Mouse (Mus musculus): ENCODE measurements around the gene Ptcra.
"Not testable (repeated sequence)": the region's sequence is repeated elsewhere in the genome, so short reads cannot be mapped to it uniquely, and the experiment has no call there.

Ptcra gene

DNA sequence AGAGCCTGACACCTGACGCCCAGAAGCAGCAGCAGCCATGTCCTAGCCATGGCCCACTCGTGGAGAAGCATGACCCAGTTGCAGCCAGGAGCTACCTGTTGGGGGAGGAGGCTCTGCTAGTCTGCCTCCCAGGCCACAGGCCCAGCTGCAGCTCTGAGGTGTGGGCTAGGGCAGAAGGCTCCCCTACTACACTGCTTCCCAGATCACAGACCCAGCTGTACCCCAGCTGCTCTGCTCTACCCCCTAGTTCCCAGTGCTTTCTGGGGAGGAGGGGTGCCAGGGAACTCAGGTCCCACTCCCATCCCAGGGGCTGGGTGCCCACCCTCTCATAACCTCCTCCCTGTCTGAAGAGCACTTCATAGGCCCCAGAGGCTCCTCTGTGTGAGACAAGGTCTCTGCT, at the start of gene Ptcra:
Ptcra (minus strand) TSS at position 169 of the 400 bp plus-strand sequence.
- no peak for DNase-seq (ENCODE audit: low spot score)

DNA sequence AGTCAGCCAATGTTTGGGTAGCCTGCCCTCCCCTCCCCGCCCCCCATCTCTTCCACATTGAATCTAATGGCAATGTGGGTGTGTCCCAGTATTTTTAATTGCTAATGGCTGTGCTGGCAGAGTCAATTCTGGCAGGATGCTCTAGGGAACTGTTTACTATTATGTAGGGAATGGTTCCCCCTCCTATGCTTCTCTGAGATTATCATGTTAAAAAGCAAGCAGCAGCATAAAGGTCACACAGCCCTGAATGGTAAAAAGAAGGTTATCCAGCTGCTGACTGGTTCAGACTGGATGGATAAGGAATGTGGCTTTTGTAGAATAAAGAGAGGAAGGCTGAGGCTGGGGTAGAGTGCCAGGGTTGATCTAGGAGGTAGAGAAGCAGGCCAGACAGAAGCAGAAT, 48.9 kb upstream of the Ptcra start:
- no peak for DNase-seq (ENCODE audit: low spot score)

DNA sequence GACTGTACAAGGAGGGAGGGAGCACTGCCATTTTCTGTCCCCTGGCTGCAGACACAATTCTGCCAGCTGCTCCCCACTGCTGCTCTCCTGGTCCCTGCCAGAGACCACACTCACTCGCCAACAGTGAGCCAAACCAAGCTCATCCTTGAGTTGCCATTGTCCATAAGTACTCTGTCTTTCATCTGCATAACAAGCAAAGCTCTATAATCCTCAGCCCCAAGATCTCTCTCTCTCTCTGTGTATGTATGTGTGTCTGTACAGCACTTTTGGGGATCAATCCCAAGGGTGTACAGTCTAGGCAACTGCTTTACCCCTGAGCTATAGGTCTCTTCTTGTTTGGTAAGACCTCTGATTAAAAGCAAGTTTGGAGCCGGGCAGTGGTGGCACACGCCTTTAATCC, 47.2 kb upstream of the Ptcra start:
- no peak for DNase-seq (ENCODE audit: low spot score)

DNA sequence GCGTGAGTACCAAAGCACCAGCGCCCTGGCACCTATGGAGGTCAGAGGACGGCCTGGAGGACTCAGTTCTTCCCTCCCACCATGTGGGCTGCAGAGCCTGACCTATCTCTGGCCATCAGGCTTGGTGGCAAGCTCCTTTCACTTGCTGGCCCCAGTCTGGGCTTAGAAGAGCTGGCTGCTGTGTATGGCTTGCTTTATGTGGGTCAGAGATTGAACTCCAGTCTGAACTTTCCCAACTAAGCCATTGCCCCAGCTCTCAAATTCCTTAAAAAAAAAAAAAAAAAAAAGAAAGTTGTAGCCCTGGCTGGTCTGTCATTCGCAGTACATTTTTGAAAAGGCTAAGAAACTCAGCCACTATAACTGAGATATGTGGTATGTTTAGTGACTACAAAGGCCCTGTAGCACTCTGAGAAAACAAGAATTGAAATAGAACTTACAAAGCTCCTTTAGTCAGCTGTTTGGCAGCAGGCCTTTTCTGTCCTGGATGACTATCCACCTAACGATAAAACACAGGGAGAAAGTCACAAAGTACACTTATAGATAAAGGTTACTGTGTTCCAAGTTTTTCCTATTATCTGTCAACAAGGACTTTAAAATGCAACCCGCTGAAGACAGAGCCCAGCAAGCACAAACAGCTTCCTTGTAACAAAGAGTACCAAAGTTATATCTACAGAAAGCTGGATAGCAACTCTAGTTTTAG, 45.8 kb upstream of the Ptcra start:
- no peak for DNase-seq (ENCODE audit: low spot score)

DNA sequence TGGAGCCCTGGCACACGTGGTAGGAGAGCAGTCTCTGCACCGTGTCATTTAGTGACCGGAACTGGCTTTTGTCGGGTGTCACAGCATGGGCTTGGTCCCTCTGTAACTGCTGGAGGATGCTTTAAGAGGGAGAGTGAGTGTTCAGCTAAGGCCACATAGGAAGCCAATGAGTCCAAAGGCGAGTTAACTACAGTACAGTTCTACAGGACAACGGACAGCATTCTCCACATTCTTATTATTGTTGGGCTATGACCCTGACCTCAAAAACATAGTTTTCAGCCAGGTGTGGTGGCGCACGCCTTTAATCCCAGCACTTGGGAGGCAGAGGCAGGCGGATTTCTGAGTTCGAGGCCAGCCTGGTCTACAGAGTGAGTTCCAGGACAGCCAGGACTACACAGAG, 44.9 kb upstream of the Ptcra start:
- no peak for DNase-seq (ENCODE audit: low spot score)

DNA sequence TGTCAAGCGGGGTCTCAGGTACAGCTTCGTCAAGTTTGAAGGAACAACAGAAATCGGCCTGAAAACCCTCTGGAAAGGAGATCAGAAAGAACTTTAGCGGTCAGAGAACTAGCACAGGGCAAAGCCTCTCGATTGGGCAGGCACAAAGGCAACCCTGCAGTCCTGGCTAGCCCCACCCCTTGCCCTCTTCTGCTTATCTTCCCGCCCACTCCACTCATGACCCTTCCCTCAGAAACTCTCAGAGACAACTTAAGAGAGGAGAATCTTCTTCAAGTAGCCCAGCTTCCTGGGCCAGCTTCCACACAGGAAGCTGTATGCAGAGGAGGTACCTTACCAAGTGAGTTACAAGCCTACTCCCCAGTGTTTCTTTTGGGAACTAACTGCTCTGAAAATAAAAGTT, 38.2 kb upstream of the Ptcra start:
- no peak for DNase-seq (ENCODE audit: low spot score)

- DNase-seq (ENCODE audit: low spot score), result no peak
Measured at GRCm38 (mm10) chr17:46799680-46800079, 36.2 kb upstream of the Ptcra start.

- no peak for DNase-seq (ENCODE audit: low spot score)
Measured at GRCm38 (mm10) chr17:46797386-46797785, 33.9 kb upstream of the Ptcra start.

DNA sequence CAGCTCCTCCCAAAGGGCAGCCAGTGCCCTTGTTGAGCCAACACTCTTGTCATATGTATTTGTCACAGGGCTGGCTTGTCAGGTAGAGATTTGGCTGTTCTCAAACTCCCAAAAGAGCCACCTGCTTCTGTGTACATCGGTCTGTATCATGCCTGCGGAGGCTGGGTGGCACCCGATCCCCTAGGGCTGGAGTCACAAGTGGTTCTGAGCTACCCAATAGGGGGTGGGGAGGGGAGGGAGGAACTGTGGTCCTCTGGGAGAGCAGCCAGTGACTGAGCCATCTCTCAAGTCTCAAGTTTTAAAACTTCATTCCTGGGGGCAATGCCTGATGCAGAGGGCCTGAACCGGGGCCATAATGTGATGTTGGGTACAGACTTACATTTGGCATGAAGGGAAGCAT, 33.2 kb upstream of the Ptcra start:
- no peak for DNase-seq (ENCODE audit: low spot score)

GRCm38 (mm10) chr17:46792963-46793362, 29.5 kb upstream of the Ptcra start:
- DNase-seq (ENCODE audit: low spot score), result no peak

DNA sequence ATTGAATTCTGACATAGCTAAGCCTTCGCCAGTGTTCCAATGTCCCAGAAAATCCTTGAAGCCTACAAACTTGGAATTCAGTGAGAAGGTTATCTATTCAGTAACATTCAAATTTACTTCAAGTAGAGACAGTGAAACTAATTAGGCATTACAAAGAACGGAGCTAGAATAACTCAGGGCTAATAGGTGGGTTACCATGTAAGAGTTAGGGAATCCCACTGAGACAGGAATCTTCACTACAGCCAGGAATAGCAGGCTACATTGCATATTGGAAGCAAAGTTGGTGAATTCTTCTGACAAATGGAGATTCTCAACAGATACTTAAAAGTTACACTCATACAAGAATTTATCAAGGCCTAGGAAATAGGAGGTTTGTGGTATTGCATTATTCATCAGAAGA, 24.5 kb upstream of the Ptcra start:
- not testable (repeated sequence) for DNase-seq (ENCODE audit: low spot score)

DNA sequence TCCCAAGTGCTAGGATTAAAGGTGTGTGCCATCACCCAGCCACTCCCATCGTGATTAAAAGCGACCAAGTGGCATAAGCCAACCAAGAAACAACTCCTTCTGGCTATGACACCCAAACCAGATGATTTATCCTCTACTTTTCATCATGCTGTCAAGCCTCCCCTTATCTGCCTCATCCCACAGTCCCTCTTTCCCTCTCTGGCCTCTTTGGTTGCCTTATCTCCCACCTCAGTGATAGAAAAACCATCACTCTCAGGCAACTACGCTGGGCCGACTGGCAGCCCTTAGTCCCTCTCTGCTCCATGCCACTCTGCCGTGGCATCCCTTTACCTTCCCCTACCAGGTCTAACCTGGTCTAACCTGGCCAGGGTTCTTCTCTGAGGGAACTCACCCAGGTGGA, 23.4 kb upstream of the Ptcra start:
- DNase-seq (ENCODE audit: low spot score), result no peak

DNA sequence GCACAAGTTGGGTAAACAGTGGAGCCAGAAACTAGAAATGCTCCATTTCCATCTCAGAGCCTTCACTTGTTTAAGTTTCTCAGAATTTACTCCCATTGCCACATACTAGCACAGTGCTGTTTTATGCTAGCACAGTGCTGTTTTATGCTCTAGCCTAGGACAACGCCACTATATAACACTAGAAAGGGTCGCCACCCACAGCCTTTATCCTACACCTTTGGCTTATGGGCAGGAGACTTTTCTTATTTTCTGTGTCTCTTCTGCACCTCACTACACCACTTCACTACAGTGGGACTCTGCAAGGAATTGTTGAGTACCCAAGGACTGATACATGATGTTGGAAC, 19.7 kb upstream of the Ptcra start:
- DNase-seq (ENCODE audit: low spot score), result no peak

DNA sequence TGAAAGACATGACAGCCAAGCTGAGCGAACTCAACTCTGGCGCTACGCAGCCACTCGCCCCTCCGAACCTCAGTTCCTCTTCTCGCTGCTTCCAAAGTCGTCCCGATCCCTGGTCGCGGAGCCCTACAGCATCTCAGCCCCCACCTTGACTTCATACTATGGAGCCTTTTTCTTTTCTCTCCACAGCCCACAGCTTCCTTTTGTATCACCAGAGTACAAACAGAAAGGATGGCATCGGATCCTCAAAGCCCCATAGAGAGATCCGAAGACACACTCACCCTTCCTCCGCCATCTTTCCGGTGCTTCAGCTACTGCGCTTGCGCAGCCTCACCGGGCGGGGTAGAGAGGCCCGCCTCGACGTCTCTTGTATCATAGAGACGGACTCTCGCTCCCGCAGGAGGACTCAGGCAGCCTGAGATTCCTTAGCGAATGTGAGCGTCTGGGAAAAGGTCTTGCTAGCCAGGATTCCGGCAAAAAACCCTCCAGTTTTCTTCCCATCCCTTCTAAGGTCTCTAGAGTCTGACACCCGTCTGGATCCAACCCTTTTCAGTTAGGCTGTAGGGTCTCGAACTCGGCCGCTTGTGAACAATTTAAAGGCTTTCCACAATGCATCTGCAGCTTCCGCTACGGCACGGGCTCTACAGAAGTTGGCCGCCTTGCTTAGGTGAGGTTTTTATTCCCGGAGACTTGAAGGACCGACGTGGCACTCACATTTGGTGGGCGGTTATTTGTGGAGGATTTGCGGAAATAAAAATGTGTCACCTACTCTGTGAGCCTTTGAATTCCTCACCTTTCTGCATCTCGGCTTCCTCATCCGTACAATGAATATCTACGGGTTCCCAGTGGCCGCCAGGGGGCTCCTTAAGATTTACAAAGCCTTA, 19.1 kb upstream of the Ptcra start, which contains the start of gene Rpl7l1:
Rpl7l1 (minus strand) TSS at position 332 of the 881 bp plus-strand sequence.
- peak; percentile 90 for DNase-seq (ENCODE audit: low spot score)

GRCm38 (mm10) chr17:46781876-46782275, 18.4 kb upstream of the Ptcra start:
- no peak for DNase-seq (ENCODE audit: low spot score)

DNA sequence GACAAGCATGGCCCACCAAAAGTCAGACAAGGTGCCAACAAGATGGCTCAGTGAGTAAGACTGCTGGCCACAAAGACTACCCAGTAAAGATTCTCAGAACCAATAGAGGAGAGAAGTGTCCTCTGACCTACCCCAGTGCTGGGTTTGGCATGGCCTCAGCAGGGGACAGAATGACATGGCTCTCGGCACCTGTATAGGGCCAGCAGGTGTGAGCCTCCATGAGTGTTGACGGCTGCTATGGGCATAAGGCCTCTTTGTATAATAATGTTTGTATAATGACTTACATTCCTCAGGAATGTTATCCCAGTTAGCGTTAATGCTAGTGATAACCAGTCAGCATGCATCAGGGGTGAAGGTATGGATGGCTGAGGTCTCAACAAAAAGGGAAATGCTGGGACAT, 12.6 kb upstream of the Ptcra start:
- DNase-seq (ENCODE audit: low spot score), result no peak

- DNase-seq (ENCODE audit: low spot score), result no peak
Measured at GRCm38 (mm10) chr17:46775070-46775469, 11.6 kb upstream of the Ptcra start.

DNA sequence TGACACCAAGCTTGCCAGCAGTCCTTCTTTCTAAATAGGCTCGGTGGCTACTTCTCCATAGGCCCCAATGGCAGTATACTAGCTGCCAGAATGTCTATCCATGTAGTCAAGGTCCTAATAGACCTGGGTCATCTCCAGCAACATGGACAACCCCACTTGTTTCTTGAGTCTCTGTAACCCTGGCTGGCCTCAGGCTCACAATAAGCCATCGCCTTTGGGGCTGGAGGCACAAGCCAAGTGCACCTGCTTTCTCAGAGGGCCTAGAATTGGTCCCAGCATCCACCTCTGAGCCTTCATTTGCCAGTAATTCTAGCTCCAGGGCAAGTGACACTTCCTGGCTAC, 10.6 kb upstream of the Ptcra start:
- DNase-seq (ENCODE audit: low spot score), result no peak

GRCm38 (mm10) chr17:46773278-46774130, 10.0 kb upstream of the Ptcra start:
- DNase-seq (ENCODE audit: low spot score), result no peak

DNA sequence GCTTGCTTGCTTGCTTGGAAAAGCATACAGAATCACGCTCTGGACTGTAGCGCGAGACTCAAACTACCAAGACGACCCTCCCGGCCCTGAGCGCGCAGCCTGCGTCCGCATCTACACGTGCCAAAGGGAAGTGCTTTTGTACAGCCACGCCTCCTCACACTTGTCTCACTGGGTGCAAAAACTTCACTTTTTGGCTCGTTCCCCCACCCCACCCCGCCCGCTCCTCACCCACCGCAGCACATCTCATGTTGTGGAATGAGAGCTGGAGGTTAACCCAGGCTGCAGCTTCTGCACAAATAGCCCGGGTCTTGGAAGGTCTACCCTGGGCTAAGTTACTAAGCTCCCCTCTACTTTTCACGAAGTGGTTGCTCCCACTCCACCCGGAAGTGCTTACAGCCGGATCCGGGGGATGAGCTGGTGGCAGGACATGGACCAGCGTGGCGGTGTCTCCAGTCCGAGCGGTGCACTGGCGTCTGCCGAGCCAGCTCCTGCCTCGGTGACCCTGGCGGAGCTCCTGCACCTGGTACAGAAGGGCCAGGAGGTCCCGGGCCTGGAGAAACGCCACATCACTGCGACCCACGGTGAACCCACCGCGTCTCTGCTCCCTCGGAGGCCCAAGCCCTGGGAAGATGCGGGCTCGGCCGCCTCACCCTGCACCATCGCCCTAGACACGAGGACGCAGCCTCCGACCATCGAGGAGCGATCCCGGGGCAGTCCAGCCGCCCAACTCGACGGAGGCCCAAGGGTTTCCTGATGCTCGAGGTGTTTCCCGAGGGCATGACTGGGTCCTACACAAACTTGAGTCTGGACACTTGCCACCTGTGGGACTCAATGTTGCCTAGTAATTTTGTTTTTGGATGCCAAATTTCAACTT, 9.1 kb upstream of the Ptcra start, which contains the start of gene 2310039H08Rik:
2310039H08Rik (plus strand) TSS at position 232 of the 874 bp plus-strand sequence.
- peak; percentile 68 for DNase-seq (ENCODE audit: low spot score)

DNA sequence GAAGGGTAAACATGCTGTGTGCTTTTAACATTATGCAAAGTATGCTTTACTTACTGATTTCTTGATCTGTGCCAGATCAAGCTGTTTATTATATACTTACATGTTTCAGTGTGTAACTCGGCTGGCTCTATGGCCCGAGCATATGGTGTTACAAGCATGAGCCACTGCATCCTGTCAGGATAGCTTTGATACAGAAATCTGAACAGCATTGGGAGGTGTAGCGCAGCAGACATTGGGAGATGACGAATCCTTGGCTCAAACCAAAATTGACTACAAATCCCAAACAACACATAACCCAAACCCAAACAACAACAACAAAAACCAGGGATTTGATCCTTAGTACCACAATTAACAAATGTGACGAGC, 8.5 kb upstream of the Ptcra start:
- no peak for DNase-seq (ENCODE audit: low spot score)

- no peak for DNase-seq (ENCODE audit: low spot score)
Measured at GRCm38 (mm10) chr17:46771616-46772015, 8.1 kb upstream of the Ptcra start.
